Mouse (Mus musculus) cerebellum, postnatal 4 days (tissue): ENCODE measurements at regions not wholly inside any gene's neighbourhood (a gene's known extent, or its start where the extent isn't known, plus 50 kb on each side); places are given as distances from the start of the nearest gene placed in this dataset.

Experiments used
- DNase-seq, 2 experiments: peaks; one replicate each; pipeline ENCODE4 v3.0.0; 2022; ENCODE audit warnings: low spot score in 2 of 2, mixed read lengths in 1 of 2

GRCm38 (mm10) chr13:3752334-3752733 is 51.8 kb downstream of the Calml3 start:
- DNase-seq, result no peak

GRCm38 (mm10) chr13:3751222-3751621 is 52.9 kb downstream of the Calml3 start:
- no peak for DNase-seq

- DNase-seq, result no peak
Measured at GRCm38 (mm10) chr13:3750756-3751155, 53.4 kb downstream of the Calml3 start.

- no peak for DNase-seq
Measured at GRCm38 (mm10) chr13:3749646-3750045, 54.5 kb downstream of the Calml3 start.

- DNase-seq, result no peak
Measured at GRCm38 (mm10) chr13:3748859-3749258, 55.3 kb downstream of the Calml3 start.

- no peak for DNase-seq
Measured at GRCm38 (mm10) chr13:3746524-3746923, 57.6 kb downstream of the Calml3 start.

- DNase-seq, result no peak
Measured at GRCm38 (mm10) chr13:3744870-3745269, 59.2 kb downstream of the Calml3 start.

GRCm38 (mm10) chr13:3743692-3744457 is 60.2 kb downstream of the Calml3 start:
- DNase-seq, result no peak

- no peak for DNase-seq
Measured at GRCm38 (mm10) chr13:3742763-3743401, 61.2 kb downstream of the Calml3 start.

GRCm38 (mm10) chr13:3742094-3742730 is 61.9 kb downstream of the Calml3 start:
- DNase-seq, result peak in 1 of 2 experiments; percentile 22

GRCm38 (mm10) chr13:3730699-3731021 is 73.5 kb downstream of the Calml3 start:
- no peak for DNase-seq

GRCm38 (mm10) chr13:3729926-3730698 is 74.0 kb downstream of the Calml3 start:
- DNase-seq, result no peak

GRCm38 (mm10) chr13:3728888-3729287 is 75.2 kb downstream of the Calml3 start:
- no peak for DNase-seq

GRCm38 (mm10) chr13:3726331-3726781 is 77.8 kb downstream of the Calml3 start:
- DNase-seq, result no peak

GRCm38 (mm10) chr13:3725803-3726202 is 78.3 kb downstream of the Calml3 start:
- DNase-seq, result no peak

- no peak for DNase-seq
Measured at GRCm38 (mm10) chr13:3724313-3724712, 79.8 kb downstream of the Calml3 start.

GRCm38 (mm10) chr13:3723458-3724143 is 80.5 kb downstream of the Calml3 start:
- DNase-seq, result no peak

- no peak for DNase-seq
Measured at GRCm38 (mm10) chr13:3715019-3715418, 81.2 kb downstream of the Asb13 start.

GRCm38 (mm10) chr13:3712497-3713160 is 78.8 kb downstream of the Asb13 start:
- DNase-seq, result no peak

GRCm38 (mm10) chr13:3712088-3712487 is 78.3 kb downstream of the Asb13 start:
- no peak for DNase-seq
